Mouse (Mus musculus) bone marrow, adult 2 months (tissue): Measurements from ENCODE around the gene Prune1.

Experiments
- CTCF ChIP-seq: fragments of 200-500 bp; IDR thresholded peaks from 2 replicates; pipeline ENCODE4 v1.5.1; 2011; ENCODE audit warnings: low read length, control low read depth; ENCODE audit not compliant: control insufficient read depth, insufficient read depth
- POLR2A ChIP-seq: fragments of 200-500 bp; IDR thresholded peaks from 2 replicates; pipeline ENCODE4 v1.6.1; 2011; ENCODE audit warnings: low read depth, mild to moderate bottlenecking, control low read depth, low read length, borderline replicate concordance; ENCODE audit not compliant: control insufficient read depth

DNA sequence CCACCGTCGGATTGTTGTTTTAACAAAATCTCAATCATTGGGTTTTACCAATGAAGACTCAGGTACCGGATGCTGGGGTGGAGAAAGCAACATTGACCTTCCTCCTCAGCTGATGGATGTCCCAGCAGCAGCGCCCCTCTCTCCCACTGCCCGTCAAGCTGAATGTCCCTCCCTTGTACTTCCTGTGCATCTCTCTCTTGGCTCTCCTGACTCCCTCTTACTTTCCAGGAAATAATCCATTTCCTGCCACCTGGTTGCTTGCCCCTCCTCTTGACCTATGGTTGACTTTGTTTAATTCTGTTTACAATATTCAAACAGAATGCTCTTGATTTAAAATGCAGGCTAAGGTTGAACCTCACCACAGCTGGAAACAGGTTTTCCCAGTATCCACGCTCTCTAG is 8.3 kb upstream of the Prune1 start:
- TF ChIP-seq CTCF = no peak
- no peak for TF ChIP-seq POLR2A
